Mouse (Mus musculus): ENCODE measurements around the gene Rundc1. TPM values are rescaled to one million over a fixed set of nuclear protein-coding genes. Genes with fewer than 3 reads are reported as not detected.
A peak's percentile ranks its signal among the peaks of the same experiment; 100 is the strongest.
"Not testable (repeated sequence)": the region's sequence is repeated elsewhere in the genome, so short reads cannot be mapped to it uniquely, and the experiment has no call there.

The Rundc1 gene
- total RNA-seq, 1 experiment from 2014 or later = 7.0 TPM

GRCm38 (mm10) chr11:101460321-101460720 is 35.4 kb downstream of the Rundc1 start:
- ATAC-seq (replicated peaks in 1 of 2; ENCODE audit: insufficient read depth in 1 of 2, low FRiP score in 2 of 2, low TSS enrichment in 1 of 2, low read depth in 1 of 2, poor library complexity in 2 of 2, severe bottlenecking in 2 of 2) = no peak

- ATAC-seq (replicated peaks in 1 of 2; ENCODE audit: insufficient read depth in 1 of 2, low FRiP score in 2 of 2, low TSS enrichment in 1 of 2, low read depth in 1 of 2, poor library complexity in 2 of 2, severe bottlenecking in 2 of 2) = no peak
Observed at GRCm38 (mm10) chr11:101462141-101462540, 37.3 kb downstream of the Rundc1 start.

- no peak; a peak in 1 of 4 replicates for ATAC-seq (replicated peaks in 1 of 2; ENCODE audit: insufficient read depth in 1 of 2, low FRiP score in 2 of 2, low TSS enrichment in 1 of 2, low read depth in 1 of 2, poor library complexity in 2 of 2, severe bottlenecking in 2 of 2)
Observed at GRCm38 (mm10) chr11:101462583-101463440, 37.9 kb downstream of the Rundc1 start.

- ATAC-seq (replicated peaks in 1 of 2; ENCODE audit: insufficient read depth in 1 of 2, low FRiP score in 2 of 2, low TSS enrichment in 1 of 2, low read depth in 1 of 2, poor library complexity in 2 of 2, severe bottlenecking in 2 of 2) = peak; percentile 1 to 18; a peak in 2 of 4 replicates
Observed at GRCm38 (mm10) chr11:101464211-101465100, 39.6 kb downstream of the Rundc1 start, which contains the start of gene Rnd2. Rnd2 (plus strand) TSS chr11:101464999.

- ATAC-seq (replicated peaks in 1 of 2; ENCODE audit: insufficient read depth in 1 of 2, low FRiP score in 2 of 2, low TSS enrichment in 1 of 2, low read depth in 1 of 2, poor library complexity in 2 of 2, severe bottlenecking in 2 of 2) = peak; percentile 18 to 44; a peak in 3 of 4 replicates
Observed at GRCm38 (mm10) chr11:101465101-101465868, 40.4 kb downstream of the Rundc1 start.

- peak; percentile 6 to 25; a peak in 1 of 4 replicates for ATAC-seq (replicated peaks in 1 of 2; ENCODE audit: insufficient read depth in 1 of 2, low FRiP score in 2 of 2, low TSS enrichment in 1 of 2, low read depth in 1 of 2, poor library complexity in 2 of 2, severe bottlenecking in 2 of 2)
Observed at GRCm38 (mm10) chr11:101465869-101466551, 41.1 kb downstream of the Rundc1 start, which contains the start of gene Vat1. Vat1 (minus strand) TSS chr11:101466230.

- not testable (repeated sequence) for ATAC-seq (replicated peaks in 1 of 2; ENCODE audit: insufficient read depth in 1 of 2, low FRiP score in 2 of 2, low TSS enrichment in 1 of 2, low read depth in 1 of 2, poor library complexity in 2 of 2, severe bottlenecking in 2 of 2)
Observed at GRCm38 (mm10) chr11:101466552-101466950, 41.7 kb downstream of the Rundc1 start.

- peak; percentile 17 to 19; a peak in 2 of 4 replicates for ATAC-seq (replicated peaks in 1 of 2; ENCODE audit: insufficient read depth in 1 of 2, low FRiP score in 2 of 2, low TSS enrichment in 1 of 2, low read depth in 1 of 2, poor library complexity in 2 of 2, severe bottlenecking in 2 of 2)
Observed at GRCm38 (mm10) chr11:101467477-101468262, 42.8 kb downstream of the Rundc1 start.

- no peak for ATAC-seq (replicated peaks in 1 of 2; ENCODE audit: insufficient read depth in 1 of 2, low FRiP score in 2 of 2, low TSS enrichment in 1 of 2, low read depth in 1 of 2, poor library complexity in 2 of 2, severe bottlenecking in 2 of 2)
Observed at GRCm38 (mm10) chr11:101468263-101468688, 43.4 kb downstream of the Rundc1 start.

GRCm38 (mm10) chr11:101468731-101469130 is 43.8 kb downstream of the Rundc1 start:
- ATAC-seq (replicated peaks in 1 of 2; ENCODE audit: insufficient read depth in 1 of 2, low FRiP score in 2 of 2, low TSS enrichment in 1 of 2, low read depth in 1 of 2, poor library complexity in 2 of 2, severe bottlenecking in 2 of 2) = no peak

GRCm38 (mm10) chr11:101469155-101469554 is 44.3 kb downstream of the Rundc1 start:
- ATAC-seq (replicated peaks in 1 of 2; ENCODE audit: insufficient read depth in 1 of 2, low FRiP score in 2 of 2, low TSS enrichment in 1 of 2, low read depth in 1 of 2, poor library complexity in 2 of 2, severe bottlenecking in 2 of 2) = no peak

GRCm38 (mm10) chr11:101470206-101470605 is 45.3 kb downstream of the Rundc1 start:
- ATAC-seq (replicated peaks in 1 of 2; ENCODE audit: insufficient read depth in 1 of 2, low FRiP score in 2 of 2, low TSS enrichment in 1 of 2, low read depth in 1 of 2, poor library complexity in 2 of 2, severe bottlenecking in 2 of 2) = no peak

GRCm38 (mm10) chr11:101471926-101472325 is 47.0 kb downstream of the Rundc1 start:
- ATAC-seq (replicated peaks in 1 of 2; ENCODE audit: insufficient read depth in 1 of 2, low FRiP score in 2 of 2, low TSS enrichment in 1 of 2, low read depth in 1 of 2, poor library complexity in 2 of 2, severe bottlenecking in 2 of 2) = no peak

GRCm38 (mm10) chr11:101472336-101472735 is 47.5 kb downstream of the Rundc1 start:
- no peak for ATAC-seq (replicated peaks in 1 of 2; ENCODE audit: insufficient read depth in 1 of 2, low FRiP score in 2 of 2, low TSS enrichment in 1 of 2, low read depth in 1 of 2, poor library complexity in 2 of 2, severe bottlenecking in 2 of 2)

- not testable (repeated sequence) for ATAC-seq (replicated peaks in 1 of 2; ENCODE audit: insufficient read depth in 1 of 2, low FRiP score in 2 of 2, low TSS enrichment in 1 of 2, low read depth in 1 of 2, poor library complexity in 2 of 2, severe bottlenecking in 2 of 2)
Observed at GRCm38 (mm10) chr11:101473686-101474085, 48.8 kb downstream of the Rundc1 start.

- ATAC-seq (replicated peaks in 1 of 2; ENCODE audit: insufficient read depth in 1 of 2, low FRiP score in 2 of 2, low TSS enrichment in 1 of 2, low read depth in 1 of 2, poor library complexity in 2 of 2, severe bottlenecking in 2 of 2) = no peak
Observed at GRCm38 (mm10) chr11:101474298-101474697, 49.4 kb downstream of the Rundc1 start.
